Mouse (Mus musculus) megakaryocyte, adult 5-6 weeks (primary cell): ENCODE results near the gene Cep290. TPM values are rescaled to one million over a fixed set of nuclear protein-coding genes. Genes with fewer than 3 reads are reported as not detected.
"Not testable (repeated sequence)": the region's sequence is repeated elsewhere in the genome, so short reads cannot be mapped to it uniquely, and the experiment has no call there.

Experiments used
- ATAC-seq: 2 replicates; pipeline ENCODE4 v1.8.0; 2016; ENCODE audit warnings: mild to moderate bottlenecking, inconsistent platforms; ENCODE audit not compliant: poor library complexity, severe bottlenecking
- total RNA-seq, 2 experiments: library from RNA; stranded (forward) in 1 of 2; stranded (reverse) in 1 of 2; fragments of 153-499, 151-499 nt in 1 of 2; fragments of 221-1000, 200-1000 nt in 1 of 2; gene quantifications; 2 replicates each; pipeline versions ENCODE4 v1.2.3 to v1.2.4; 2015 to 2017

The Cep290 gene
- total RNA-seq (2015), result 7.3 and 8.8 TPM in 2 replicates
- 6.6 and 13.0 TPM in 2 replicates for total RNA-seq (2017)

- ATAC-seq, result peak; percentile 88
Observed at GRCm38 (mm10) chr10:100487097-100487978, at the start of gene Cep290, which contains the start of gene Tmtc3. TSS of gene Cep290 (plus strand) at chr10:100487558. TSS of gene Tmtc3 (minus strand) at chr10:100487350.

DNA sequence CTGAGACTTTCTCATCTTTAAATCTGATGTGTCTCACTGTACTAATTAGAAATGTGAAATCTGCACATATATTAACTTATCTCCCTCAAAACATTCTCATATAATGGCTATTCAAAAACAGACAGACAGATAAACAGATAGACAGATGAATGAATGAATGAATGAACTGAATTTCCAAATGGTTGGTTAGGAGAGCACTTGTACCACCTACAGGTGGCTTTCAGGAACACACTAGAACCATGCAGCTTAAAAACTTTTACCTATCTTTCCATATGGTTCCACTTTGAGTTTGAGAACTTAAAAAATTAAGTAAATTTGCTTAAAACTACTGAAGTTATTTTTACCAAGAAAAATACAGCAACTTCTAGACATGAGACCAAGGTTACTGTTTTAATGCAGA, 38.0 kb upstream of the Cep290 start:
- no peak for ATAC-seq

DNA sequence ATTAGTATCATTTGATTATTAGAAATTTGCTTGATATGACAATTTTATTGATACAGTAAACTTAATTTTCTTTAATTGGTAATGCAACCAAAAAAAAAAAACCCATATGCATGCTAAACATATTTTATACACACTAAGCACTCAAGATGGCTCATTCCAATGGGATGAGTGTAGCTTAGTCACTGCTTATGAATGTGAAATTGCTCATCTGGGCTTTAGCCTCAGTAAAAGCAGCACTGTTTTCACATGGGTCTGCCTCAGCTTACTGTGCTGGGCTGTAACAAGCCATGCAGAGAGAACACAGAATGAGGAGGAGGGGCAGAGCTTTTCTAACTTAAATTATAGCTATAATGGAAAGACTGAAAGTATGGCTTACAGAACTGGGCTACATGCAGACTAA, 26.8 kb upstream of the Cep290 start:
- no peak for ATAC-seq

DNA sequence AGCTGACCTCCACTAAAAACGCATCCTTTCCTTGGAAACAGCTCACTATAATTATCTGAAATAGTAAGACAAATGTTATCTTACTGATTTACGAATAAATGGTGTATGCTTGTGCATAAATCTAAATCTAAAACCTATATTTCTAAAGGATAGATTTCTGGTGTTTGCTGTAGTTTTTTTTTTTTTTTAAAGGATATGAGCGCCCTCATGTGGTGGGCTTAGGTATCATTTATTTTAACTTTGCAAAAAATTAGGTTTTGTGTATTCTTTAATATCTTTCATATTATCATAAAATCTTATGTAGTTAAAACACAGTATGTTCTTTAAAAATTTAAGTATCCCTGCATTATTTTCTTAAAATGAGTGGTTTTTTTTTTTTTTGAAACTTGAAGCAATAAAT, 12.3 kb upstream of the Cep290 start:
- no peak for ATAC-seq

- ATAC-seq, result no peak
Observed at GRCm38 (mm10) chr10:100479538-100479937, 7.8 kb upstream of the Cep290 start.

DNA sequence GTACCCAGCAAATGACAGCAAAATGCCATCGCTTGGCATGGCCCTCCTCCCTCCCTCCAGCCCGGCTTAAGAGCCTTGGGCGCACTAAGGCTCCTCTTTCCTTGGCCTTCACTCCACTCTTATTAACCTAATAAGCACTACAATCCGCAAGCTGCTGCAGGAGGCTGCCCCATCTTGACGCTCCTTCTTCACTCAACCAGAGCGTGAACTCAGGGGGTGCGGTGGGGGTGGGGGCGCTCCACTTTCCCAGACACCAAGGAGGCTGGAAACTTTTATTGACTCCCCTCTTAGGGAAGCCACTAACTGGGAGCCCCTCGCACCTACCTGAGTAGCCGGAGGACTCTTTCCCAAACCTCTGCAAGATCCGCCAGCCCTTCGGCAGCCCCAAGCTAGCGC, 659 bp upstream of the Cep290 start:
- ATAC-seq, result peak; percentile 30

GRCm38 (mm10) chr10:100491916-100492315, 4.6 kb downstream of the Cep290 start:
- ATAC-seq, result no peak

DNA sequence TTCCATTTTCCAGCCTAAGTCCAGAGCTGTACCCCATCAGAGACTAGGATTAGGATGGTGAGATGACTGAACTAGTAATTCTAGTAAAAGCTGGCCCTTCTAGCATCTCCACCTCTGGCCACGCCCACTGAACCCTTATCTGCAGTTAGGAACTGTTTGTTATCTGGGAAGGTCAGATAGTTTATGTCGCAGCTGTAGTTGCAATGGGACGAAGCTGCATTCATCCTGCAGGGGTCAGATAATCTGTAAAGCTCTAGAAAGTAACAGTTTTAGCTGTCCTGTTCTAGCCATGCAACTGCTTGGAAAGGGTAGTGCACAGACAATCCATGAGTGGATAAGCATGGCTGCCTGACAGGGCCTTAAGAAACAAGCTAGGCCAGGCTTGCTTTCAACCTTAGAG, 11.0 kb downstream of the Cep290 start:
- ATAC-seq, result peak; percentile 36; the same call in 1 of the 2 replicates

DNA sequence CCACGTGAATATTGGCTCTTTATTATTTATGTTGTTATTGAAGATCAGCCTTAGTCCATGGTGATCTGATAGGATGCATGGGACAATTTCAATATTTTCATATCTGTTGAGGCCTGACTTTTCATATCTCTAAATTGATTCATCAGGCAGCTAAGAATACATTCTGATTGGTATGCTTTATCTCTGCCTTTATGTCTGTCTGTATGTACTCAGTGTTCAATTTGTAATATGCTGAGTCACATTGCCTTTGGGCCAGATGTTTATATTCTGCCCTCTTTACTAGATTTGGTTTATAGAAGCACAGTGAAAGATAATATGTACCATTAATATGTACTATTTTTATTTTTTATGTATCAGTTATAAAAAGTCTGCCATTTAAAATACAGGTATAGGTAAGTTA, 20.8 kb downstream of the Cep290 start:
- ATAC-seq, result no peak

GRCm38 (mm10) chr10:100521617-100522016, 34.3 kb downstream of the Cep290 start:
- ATAC-seq, result no peak

DNA sequence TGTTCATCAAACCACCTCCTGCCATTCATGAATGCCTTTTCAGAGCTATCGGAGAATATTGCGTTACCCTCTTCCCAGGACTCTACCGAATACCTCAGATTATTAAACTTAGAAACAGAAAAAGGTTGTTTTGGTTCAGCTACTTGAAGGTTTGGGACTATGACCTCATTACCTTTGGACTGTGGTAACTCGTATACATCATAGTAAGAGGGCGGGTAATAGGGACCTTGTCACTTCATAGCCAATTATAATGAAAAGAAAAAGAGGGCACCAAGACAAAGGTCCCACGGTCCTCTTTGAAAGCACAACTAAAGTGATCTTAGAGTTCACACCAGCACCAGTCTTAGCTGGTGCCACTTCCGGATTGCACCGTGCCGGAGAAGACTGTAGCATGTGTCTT, 35.0 kb downstream of the Cep290 start:
- ATAC-seq, result no peak

GRCm38 (mm10) chr10:100524499-100525390, 37.4 kb downstream of the Cep290 start:
- ATAC-seq, result no peak

- no peak for ATAC-seq
Observed at GRCm38 (mm10) chr10:100556566-100557175, 69.3 kb downstream of the Cep290 start.

GRCm38 (mm10) chr10:100560194-100560883, 73.0 kb downstream of the Cep290 start:
- ATAC-seq, result not testable (repeated sequence)

- ATAC-seq, result no peak
Observed at GRCm38 (mm10) chr10:100564112-100564511, 76.8 kb downstream of the Cep290 start.

- ATAC-seq, result no peak
Observed at GRCm38 (mm10) chr10:100571707-100572106, 84.3 kb downstream of the Cep290 start.

GRCm38 (mm10) chr10:100574505-100575149, 87.3 kb downstream of the Cep290 start:
- ATAC-seq, result no peak; the same call in 1 of the 2 replicates

DNA sequence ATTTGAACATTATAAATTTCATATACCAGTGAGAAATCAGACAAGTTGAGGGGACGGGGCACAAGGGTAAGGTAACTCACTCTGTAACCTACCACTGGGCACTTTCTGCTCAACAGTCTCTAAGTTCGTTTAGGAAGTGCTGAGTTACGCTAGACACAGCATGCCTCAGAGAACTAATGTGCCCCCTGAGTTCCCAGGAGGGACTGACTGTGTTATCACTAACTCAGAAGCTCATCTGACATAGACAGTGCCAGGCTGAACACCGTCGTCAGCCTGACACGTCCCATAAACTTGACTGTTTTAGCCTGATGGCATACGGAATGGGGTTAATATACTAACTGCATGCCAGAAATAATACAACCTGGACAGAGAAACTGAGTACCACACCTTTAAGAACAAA, 87.9 kb downstream of the Cep290 start:
- ATAC-seq, result no peak

- ATAC-seq, result no peak
Observed at GRCm38 (mm10) chr10:100584178-100584577, 96.8 kb downstream of the Cep290 start.

- 0 out of 2 replicates have a peak, but pooled peaks have one; percentile 1 for ATAC-seq
Observed at GRCm38 (mm10) chr10:100588524-100588923, 101.2 kb downstream of the Cep290 start.
